Mouse (Mus musculus) ES-Bruce4 (cell line): ENCODE measurements around the gene Gm28044. TPM values are rescaled to one million over a fixed set of nuclear protein-coding genes. Genes with fewer than 3 reads are reported as not detected.
"Not testable (repeated sequence)": the region's sequence is repeated elsewhere in the genome, so short reads cannot be mapped to it uniquely, and the experiment has no call there.

Experiments used
- H3K27ac ChIP-seq: 2 replicates; pipeline ENCODE4 v1.5.1; 2012; ENCODE audit warnings: low read length, inconsistent platforms; ENCODE audit not compliant: insufficient read depth
- H3K27me3 ChIP-seq: 2 replicates; pipeline ENCODE4 v1.6.1; 2012; ENCODE audit warnings: mild to moderate bottlenecking, low read length, inconsistent platforms; ENCODE audit not compliant: control insufficient read depth, poor library complexity, insufficient read depth, severe bottlenecking
- H3K36me3 ChIP-seq: 2 replicates; pipeline ENCODE4 v1.6.1; 2012; ENCODE audit warnings: inconsistent platforms, mild to moderate bottlenecking, low read length, moderate library complexity; ENCODE audit not compliant: control insufficient read depth, poor library complexity, insufficient read depth, severe bottlenecking
- H3K4me1 ChIP-seq: one replicate; pipeline ENCODE4 v1.8.1; 2011; ENCODE audit warnings: low read length; ENCODE audit not compliant: control insufficient read depth, insufficient read depth
- H3K4me3 ChIP-seq: 2 replicates; pipeline ENCODE4 v1.5.1; 2011; ENCODE audit warnings: low read depth, mild to moderate bottlenecking, low read length
- H3K9ac ChIP-seq: 2 replicates; pipeline ENCODE4 v1.6.1; 2012; ENCODE audit warnings: low read depth, mild to moderate bottlenecking, inconsistent platforms; ENCODE audit not compliant: poor library complexity, severe bottlenecking
- H3K9me3 ChIP-seq: replicated peaks from 2 replicates; pipeline ENCODE4 v1.6.1; 2012; ENCODE audit warnings: mild to moderate bottlenecking, low read length, inconsistent platforms; ENCODE audit not compliant: control insufficient read depth, poor library complexity, insufficient read depth, severe bottlenecking
- CTCF ChIP-seq: IDR thresholded peaks from one replicate; pipeline ENCODE4 v1.8.1; 2011; ENCODE audit warnings: low read depth, low read length
- EP300 ChIP-seq: IDR thresholded peaks from 2 replicates; pipeline ENCODE4 v1.6.1; 2011; ENCODE audit warnings: low read depth, low read length; ENCODE audit not compliant: insufficient read depth
- POLR2A ChIP-seq: IDR thresholded peaks from one replicate; pipeline ENCODE4 v1.8.1; 2011; ENCODE audit warnings: low read length; ENCODE audit not compliant: insufficient read depth
- polyA plus RNA-seq: library from polyadenylated mRNA; stranded (reverse); fragments of >200 nt; gene quantifications from 2 replicates; pipeline ENCODE4 v1.2.4, GENCODE M21; 2011; ENCODE audit warnings: low read depth; ENCODE audit not compliant: missing spikeins, insufficient read depth, insufficient read length

Gene Gm28044
- polyA plus RNA-seq, 1 experiment, result 4.6 TPM

DNA sequence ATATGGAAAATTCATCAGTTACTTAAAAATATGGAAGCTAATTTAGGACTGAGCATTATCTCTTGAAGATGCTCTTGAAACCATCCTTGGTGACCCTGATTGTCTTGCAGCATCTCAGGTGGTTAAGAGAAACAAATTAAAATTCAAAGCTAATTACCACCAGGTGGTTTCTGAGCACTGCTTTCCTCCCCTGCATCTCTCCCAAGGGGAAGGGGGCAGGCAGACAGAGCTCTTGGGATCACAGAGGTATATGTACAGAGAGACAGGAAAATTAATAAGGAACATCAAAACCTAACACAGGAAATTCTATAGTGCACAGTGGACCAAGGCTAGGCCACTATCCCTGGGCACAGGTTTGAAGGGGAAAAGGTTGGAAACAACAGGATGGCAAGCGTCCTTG is 27.5 kb downstream of the Gm28044 start:
- Histone ChIP-seq H3K9me3 (no peaks in the 10 kb centered on the region), H3K4me1 (no peaks in the 10 kb centered on the region), H3K27ac (no peak overlapping the region), H3K9ac (0 out of 2 replicates have a peak overlapping the region, but pooled peaks have one; percentile 4), H3K4me3 (no peak overlapping the region), H3K27me3 (no peaks in the 10 kb centered on the region), H3K36me3 (no peaks in the 10 kb centered on the region)
- TF ChIP-seq POLR2A (no peak), CTCF (no peak), EP300 (no peak)

- H3K27ac ChIP-seq, result no peak within 1 kb of the TSS
- no peaks in the 10 kb centered on the region for H3K4me1 ChIP-seq
- no peaks in the 10 kb centered on the region for H3K27me3 ChIP-seq
- H3K36me3 ChIP-seq, result no peaks in the 10 kb centered on the region
- 0 out of 2 replicates have a peak within 1 kb of the TSS, but pooled peaks have one; percentile 4 for H3K9ac ChIP-seq
- no peaks in the 10 kb centered on the region for H3K9me3 ChIP-seq
- no peak for TF ChIP-seq EP300
- peak; percentile 75 for TF ChIP-seq CTCF
- H3K4me3 ChIP-seq, result peak within 1 kb of the TSS; percentile 69
Observed at GRCm38 (mm10) chr13:67332019-67332724, 28.2 kb downstream of the Gm28044 start, which contains the start of gene Zfp595. Gene Zfp595, minus strand, starts transcription at chr13:67332570.

- Histone ChIP-seq H3K36me3 (no peaks in the 10 kb centered on the region), H3K4me1 (no peaks in the 10 kb centered on the region), H3K4me3 (no peak overlapping the region), H3K9ac (no peak overlapping the region), H3K9me3 (no peaks in the 10 kb centered on the region), H3K27me3 (no peaks in the 10 kb centered on the region), H3K27ac (no peak overlapping the region)
- no peak for TF ChIP-seq POLR2A
- TF ChIP-seq CTCF, result no peak
Observed at GRCm38 (mm10) chr13:67306718-67307117, 53.6 kb downstream of the Gm28044 start.

- H3K36me3 ChIP-seq, result no peaks in the 10 kb centered on the region
- H3K27ac ChIP-seq, result no peak within 1 kb of the TSS
- H3K27me3 ChIP-seq, result no peaks in the 10 kb centered on the region
Observed at GRCm38 (mm10) chr13:67305822-67306672, 54.3 kb downstream of the Gm28044 start, which contains the start of gene Zfp457. Gene Zfp457, minus strand, starts transcription at chr13:67306485.

GRCm38 (mm10) chr13:67278314-67278713 is 82.0 kb downstream of the Gm28044 start, which contains the start of gene Zfp458:
Gene Zfp458, minus strand, starts transcription at chr13:67278466.
- H3K27me3 ChIP-seq, result no peaks in the 10 kb centered on the region
- no peak within 1 kb of the TSS for H3K9ac ChIP-seq
- no peaks in the 10 kb centered on the region for H3K4me1 ChIP-seq
- no peak for TF ChIP-seq CTCF
- TF ChIP-seq EP300, result no peak
- TF ChIP-seq POLR2A, result no peak
- H3K36me3 ChIP-seq, result no peaks in the 10 kb centered on the region
- no peak within 1 kb of the TSS for H3K27ac ChIP-seq
- H3K4me3 ChIP-seq, result peak within 1 kb of the TSS; percentile 11; the same call in 1 of the 2 replicates
- H3K9me3 ChIP-seq, result no peaks in the 10 kb centered on the region

More at GRCm38 (mm10) chr13:67305822-67306672, 54.3 kb downstream of the Gm28044 start, which contains the start of gene Zfp457:
- Histone ChIP-seq H3K4me1 (no peaks in the 10 kb centered on the region), H3K9me3 (no peaks in the 10 kb centered on the region), H3K4me3 (peak within 1 kb of the TSS; percentile 71), H3K9ac (no peak within 1 kb of the TSS)
- TF ChIP-seq CTCF (no peak), EP300 (no peak), POLR2A (no peak)

- H3K27ac ChIP-seq, H3K27me3 ChIP-seq, H3K36me3 ChIP-seq, H3K9me3 ChIP-seq, H3K4me1 ChIP-seq: not testable (repeated sequence)
- peak overlapping the region; percentile 99 for H3K4me3 ChIP-seq
- peak overlapping the region; percentile 49; the same call in 1 of the 2 replicates for H3K9ac ChIP-seq
Observed at GRCm38 (mm10) chr13:67269383-67270065, 90.8 kb downstream of the Gm28044 start.
